Mouse (Mus musculus) ES-CJ7 (cell line): ENCODE results near the gene Nfia.

Experiments
- DNase-seq: peaks from one replicate; pipeline ENCODE4 v3.0.0; 2011; ENCODE audit warnings: low read depth, low spot score

Gene Nfia

GRCm38 (mm10) chr4:97911755-97912154, 139.2 kb downstream of the Nfia start:
- no peak for DNase-seq

DNA sequence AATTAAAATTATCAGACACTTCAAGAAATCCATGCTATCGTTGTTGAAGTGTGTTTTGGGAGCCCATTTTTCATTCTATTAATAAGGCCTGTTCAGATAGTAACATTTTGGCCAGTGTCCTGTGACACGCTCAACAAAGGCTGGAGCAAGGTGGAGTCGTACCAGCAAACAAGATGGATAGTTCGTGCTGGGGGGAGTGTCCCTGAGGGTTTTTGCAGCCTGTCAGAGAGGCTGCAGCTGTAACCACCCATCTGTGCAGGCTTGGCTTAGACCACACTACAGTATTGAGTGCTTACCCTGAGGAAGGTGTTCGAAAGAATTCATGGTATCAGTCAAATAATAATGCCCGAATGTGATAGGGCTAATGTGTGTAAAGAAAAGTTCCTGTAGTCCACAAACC, 139.6 kb downstream of the Nfia start:
- no peak for DNase-seq

GRCm38 (mm10) chr4:97912560-97912959, 140.0 kb downstream of the Nfia start:
- DNase-seq: no peak

DNA sequence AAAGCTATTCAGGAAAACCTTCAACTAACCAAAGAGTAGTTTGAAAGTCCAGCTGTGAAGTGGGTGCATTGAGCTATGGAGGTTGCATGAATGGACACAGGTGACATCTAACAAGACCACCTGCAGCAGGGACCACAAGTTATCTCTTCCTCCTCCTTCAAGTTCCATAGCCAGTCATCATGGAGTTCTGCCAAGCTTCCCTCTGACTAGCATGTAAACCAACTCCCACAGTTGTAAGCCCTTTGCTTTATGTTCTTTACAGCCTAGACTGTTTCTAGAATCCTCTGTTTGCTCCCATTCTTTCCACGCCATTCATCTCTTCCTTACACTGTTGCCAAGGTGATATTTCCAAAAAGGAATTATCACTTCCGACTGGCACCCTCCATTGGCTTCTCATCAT, 141.8 kb downstream of the Nfia start:
- DNase-seq: no peak

DNA sequence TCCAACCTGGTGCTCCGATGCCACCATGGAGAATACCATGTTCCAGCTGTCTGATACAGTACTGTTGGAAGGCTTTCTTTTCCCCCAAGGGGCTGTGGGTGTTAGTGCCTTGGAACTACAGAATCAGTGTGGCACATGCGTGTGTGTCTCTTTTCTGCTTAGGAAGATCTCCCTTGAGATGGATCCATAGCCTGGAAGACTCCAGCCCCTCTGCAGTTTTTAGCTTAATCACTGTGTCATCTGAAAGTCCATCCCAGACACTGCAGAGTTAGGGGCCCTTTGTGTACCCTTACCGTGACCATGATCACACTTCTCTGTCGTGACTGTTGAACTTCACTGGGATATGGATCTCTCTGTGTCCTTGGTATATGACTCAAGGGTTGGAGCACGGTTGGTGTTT, 142.2 kb downstream of the Nfia start:
- no peak for DNase-seq

GRCm38 (mm10) chr4:97917568-97917967, 145.0 kb downstream of the Nfia start:
- no peak for DNase-seq

DNA sequence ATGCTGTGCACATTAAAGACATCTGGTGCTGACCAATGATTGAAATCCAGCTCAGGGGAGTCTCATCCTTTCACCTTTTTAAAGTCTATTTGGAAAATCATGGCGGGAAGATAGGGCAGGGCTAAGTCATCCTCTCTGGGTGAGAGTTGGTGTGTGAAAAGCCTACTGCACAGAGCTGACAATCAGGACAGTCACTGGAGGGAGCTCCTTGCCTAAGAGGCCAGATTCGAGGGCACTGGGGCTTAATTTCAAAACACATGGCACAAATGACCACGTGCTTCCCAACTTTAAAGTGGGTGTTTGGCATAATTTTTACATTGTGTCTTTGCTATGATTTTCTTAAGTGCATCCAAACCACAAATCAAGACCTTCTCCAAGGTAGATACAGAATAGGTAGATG, 146.1 kb downstream of the Nfia start:
- DNase-seq: no peak

- no peak for DNase-seq
Measured at GRCm38 (mm10) chr4:97919773-97920172, 147.2 kb downstream of the Nfia start.

- no peak for DNase-seq
Measured at GRCm38 (mm10) chr4:97920287-97921079, 147.9 kb downstream of the Nfia start.

DNA sequence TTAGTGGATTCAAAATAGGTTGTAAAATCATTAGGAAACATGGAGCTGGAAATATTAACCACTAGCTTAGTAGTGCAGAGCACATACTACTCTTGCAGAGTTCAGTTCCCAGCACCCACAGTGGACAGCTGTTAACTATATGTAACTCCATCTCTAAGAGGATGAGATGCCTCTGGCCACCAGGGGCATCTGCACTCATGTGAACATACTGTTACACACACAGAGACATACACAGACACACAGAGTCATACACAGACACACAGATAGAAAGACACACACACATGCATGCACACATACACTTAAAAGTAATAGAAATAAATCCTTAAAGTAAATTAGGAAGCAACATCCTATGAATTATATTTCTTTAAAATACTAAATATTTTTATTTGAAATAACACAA, 149.1 kb downstream of the Nfia start:
- DNase-seq: no peak

GRCm38 (mm10) chr4:97923248-97923647, 150.7 kb downstream of the Nfia start:
- DNase-seq: no peak

GRCm38 (mm10) chr4:97923876-97924316, 151.4 kb downstream of the Nfia start:
- DNase-seq: peak; percentile 8

GRCm38 (mm10) chr4:97924414-97924813, 151.9 kb downstream of the Nfia start:
- DNase-seq: no peak

DNA sequence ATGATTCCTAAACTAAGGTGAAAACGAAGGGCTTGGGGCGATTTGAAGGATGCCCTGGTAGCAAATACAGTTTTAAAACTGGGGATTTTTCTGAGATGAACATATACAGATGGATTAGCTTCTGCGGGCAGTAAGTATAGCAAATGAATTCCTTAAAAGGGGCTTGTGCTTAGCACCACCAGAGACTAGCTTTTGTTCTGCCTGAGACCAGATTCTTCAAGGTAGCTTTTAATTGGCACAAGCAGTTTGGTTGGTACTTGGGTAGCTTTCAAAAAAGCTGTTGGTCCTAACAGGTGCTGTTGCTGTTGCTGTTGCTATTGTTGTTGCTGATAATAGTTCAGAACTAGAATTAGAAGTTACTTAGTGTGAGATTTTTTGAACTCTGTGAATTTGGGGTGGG, 152.3 kb downstream of the Nfia start:
- DNase-seq: no peak

- no peak for DNase-seq
Measured at GRCm38 (mm10) chr4:97925644-97926043, 153.1 kb downstream of the Nfia start.

DNA sequence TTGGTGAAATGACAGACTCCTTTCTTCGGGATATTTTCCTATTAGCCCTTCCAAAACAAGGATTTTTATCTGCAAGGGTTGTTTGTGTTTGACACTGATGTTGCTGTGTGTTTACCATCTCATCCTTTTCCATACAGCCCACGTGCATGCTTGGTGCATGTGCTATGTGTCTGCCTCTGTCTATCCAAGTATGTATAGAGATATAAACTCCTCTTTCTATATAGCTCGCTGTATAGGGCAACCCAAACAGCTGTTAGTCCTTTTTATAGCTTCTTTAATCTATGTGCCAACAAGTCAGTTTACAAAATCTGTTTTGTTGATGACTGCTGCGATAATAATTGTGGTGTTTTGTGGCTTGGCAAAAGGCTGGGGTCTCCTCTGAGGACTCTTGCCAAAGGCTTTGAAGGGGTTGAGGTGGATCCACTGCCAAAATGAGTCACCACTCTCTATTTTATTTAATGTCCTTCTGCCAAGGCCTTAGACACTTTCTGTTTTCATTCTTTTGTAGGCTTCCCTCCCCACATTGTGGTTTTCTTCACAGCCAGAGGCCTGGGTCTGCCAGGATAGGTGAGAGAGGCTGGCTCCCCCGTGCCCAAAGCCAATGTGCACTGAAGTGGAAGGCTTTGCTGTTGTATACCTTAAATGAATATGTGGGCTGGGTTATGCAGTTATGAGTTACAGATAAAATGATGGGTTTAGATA, 154.2 kb downstream of the Nfia start:
- DNase-seq: no peak

DNA sequence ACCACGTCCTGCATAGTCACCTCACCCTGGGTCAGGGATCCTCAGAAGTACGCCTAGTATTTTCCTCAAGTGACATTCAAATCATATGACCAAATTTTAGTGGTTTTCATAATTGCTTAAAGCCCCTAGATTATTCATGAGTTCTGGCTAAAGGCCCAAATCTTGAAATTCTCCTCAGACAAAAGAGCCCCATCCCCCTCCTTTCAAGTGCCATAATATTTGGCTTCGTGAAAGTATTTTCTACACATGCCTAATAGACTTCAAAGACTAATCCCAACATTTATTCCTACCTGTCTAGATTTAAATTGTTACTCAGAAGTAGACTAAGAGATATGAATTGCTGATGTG, 154.7 kb downstream of the Nfia start:
- no peak for DNase-seq

- DNase-seq: no peak
Measured at GRCm38 (mm10) chr4:97936371-97936770, 163.8 kb downstream of the Nfia start.

GRCm38 (mm10) chr4:97936912-97937311, 164.4 kb downstream of the Nfia start:
- no peak for DNase-seq

GRCm38 (mm10) chr4:97939492-97939891, 167.0 kb downstream of the Nfia start:
- DNase-seq: no peak

- no peak for DNase-seq
Measured at GRCm38 (mm10) chr4:97939920-97940520, 167.5 kb downstream of the Nfia start.

GRCm38 (mm10) chr4:97941616-97942015, 169.1 kb downstream of the Nfia start:
- DNase-seq: no peak

DNA sequence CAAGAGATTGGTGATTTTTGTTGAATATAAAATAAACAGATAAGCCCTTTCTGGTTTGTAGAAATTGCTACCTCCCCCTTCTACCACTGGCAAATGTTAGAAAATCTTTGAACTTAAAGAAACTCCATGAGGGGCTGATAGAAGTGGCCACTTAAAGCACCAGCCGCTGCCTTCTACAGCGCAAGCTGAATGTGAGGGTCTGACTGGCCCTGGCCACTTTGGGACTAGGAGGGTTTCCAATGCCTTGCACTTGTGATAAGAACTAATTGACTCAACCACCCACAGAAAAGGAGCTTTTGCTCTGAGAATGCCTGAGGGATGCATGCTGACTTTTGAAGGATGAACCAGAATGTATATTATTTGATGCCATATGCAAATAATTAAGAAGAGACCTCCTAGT, 171.8 kb downstream of the Nfia start:
- no peak for DNase-seq
